Mouse (Mus musculus): ENCODE measurements at regions not wholly inside any gene's neighbourhood (a gene's known extent, or its start where the extent isn't known, plus 50 kb on each side); places are given as distances from the start of the nearest gene placed in this dataset.

DNA sequence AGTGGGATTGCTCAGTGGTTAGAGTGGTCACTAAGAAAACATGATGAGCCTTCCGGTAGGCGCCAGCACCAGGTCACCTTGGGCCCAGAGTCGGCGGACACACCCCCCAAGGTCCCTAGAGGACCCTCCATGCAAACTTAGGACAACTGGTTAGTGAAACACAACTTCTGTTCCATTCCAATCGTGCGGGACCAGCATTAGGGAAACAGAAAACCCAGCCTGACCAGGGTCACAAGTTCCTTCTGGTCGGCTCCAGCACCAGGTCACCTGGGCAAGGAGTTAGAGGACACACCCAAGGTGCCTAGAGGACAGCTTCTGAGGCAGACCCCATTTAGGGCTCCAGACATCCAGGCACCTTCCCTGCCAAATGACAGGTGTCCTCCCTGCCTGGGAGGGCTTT, 109.4 kb upstream of the Mvb12b start:
- TF ChIP-seq TAL1 (conservative IDR thresholded peaks at IDR 0.05; ENCODE audit: low read depth, low read length) (no peak), CTCF (IDR thresholded peaks at IDR 0.05; ENCODE audit: low read depth, low read length) (no peak), GATA1 (IDR thresholded peaks at IDR 0.05; ENCODE audit: borderline replicate concordance, low read length) (no peak), POLR2AphosphoS5 (IDR thresholded peaks at IDR 0.05; ENCODE audit: insufficient replicate concordance, low read depth, low read length) (no peak), GATA2 (IDR thresholded peaks at IDR 0.05; ENCODE audit: borderline replicate concordance, low read depth, low read length) (no peak)
